Mouse (Mus musculus) activated CD4-positive, CD25-positive, alpha-beta regulatory T cell, adult 9 weeks (primary cell): ENCODE data around the gene P2ry14. TPM values are rescaled to one million over a fixed set of nuclear protein-coding genes. Genes with fewer than 3 reads are reported as not detected.

ENCODE experiments used
- polyA plus RNA-seq: library from polyadenylated mRNA; unstranded; fragments of 100-300 nt; shearing (Covaris generic); gene quantifications from one replicate; pipeline ENCODE4 v1.2.1, GENCODE M21; 2017

The P2ry14 gene
- polyA plus RNA-seq, result 2.1 TPM

GRCm38 (mm10) chr3:59153424-59153823 lies at the start of gene P2ry14:
TSS of gene P2ry14 (minus strand) at chr3:59153618.

DNA sequence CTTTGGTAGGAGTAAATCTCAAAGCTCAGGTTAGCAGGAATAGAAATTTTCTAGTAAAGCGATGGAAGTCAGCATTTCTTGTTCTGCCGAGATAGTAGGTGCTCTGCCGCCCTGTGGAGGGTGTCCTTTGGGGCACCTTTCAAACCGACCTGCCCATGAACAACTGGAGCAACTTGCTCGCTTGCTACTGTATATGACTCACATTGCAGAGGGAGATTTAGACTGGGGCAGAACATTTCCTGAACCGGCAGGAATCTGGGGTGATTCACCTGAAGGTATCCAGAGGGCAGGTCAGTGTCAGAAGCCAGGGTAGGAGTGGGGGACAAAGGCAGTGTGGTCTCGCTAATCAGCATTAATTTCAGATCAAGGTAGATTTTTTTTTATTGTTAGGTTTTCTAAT lies 41.5 kb upstream of the P2ry14 start, which contains the start of gene Gpr87:
TSS of gene Gpr87 (minus strand) at position 167 of the 400 bp plus-strand sequence.

GRCm38 (mm10) chr3:59101218-59101986 lies 52.0 kb downstream of the P2ry14 start, which contains the start of gene Gpr171:
TSS of gene Gpr171 (minus strand) at chr3:59101821.

Other genes with a start within 250 kb of the P2ry14 start
- gene Med12l, start 147.8 kb downstream of the P2ry14 start, polyA plus RNA-seq, result 0.68 TPM
- 49.5 TPM for gene Gpr171, start 51.8 kb downstream of the P2ry14 start, polyA plus RNA-seq
- gene Gpr87, start 41.5 kb upstream of the P2ry14 start, polyA plus RNA-seq, result not detected
- gene P2ry13, start 57.3 kb upstream of the P2ry14 start, polyA plus RNA-seq, result 0.60 TPM
- 0.46 TPM for gene P2ry12, start 109.3 kb upstream of the P2ry14 start, polyA plus RNA-seq
- gene Igsf10, start 190.8 kb upstream of the P2ry14 start, polyA plus RNA-seq, result not detected